Mouse (Mus musculus) hindbrain, embryonic 11.5 days (tissue): Measurements from ENCODE around the gene Pcdh20. TPM values are rescaled to one million over a fixed set of nuclear protein-coding genes. Genes with fewer than 3 reads are reported as not detected.
A peak's percentile ranks its signal among the peaks of the same experiment; 100 is the strongest.

ENCODE experiments used
- ATAC-seq: fragments of 200-750 bp; cut with Nextera tagmentation; 2 replicates; pipeline ENCODE4 v1.8.0; 2017; ENCODE audit warnings: mild to moderate bottlenecking, moderate TSS enrichment, moderate library complexity; ENCODE audit not compliant: low FRiP score
- DNase-seq: peaks from one replicate; pipeline ENCODE4 v3.0.0-alpha.2; 2015; ENCODE audit warnings: low spot score
- H3K27ac ChIP-seq: fragments of 300-500 bp; sonication (generic); 2 replicates; pipeline ENCODE4 v1.5.1; 2014; ENCODE audit warnings: mild to moderate bottlenecking, low read depth, low read length
- H3K27me3 ChIP-seq: fragments of 300-500 bp; sonication (generic); 2 replicates; pipeline ENCODE4 v1.6.1; 2014; ENCODE audit warnings: mild to moderate bottlenecking, low read length, moderate library complexity, mixed read lengths; ENCODE audit not compliant: control insufficient read depth, insufficient read depth
- H3K36me3 ChIP-seq: fragments of 300-500 bp; sonication (generic); 2 replicates; pipeline ENCODE4 v1.6.1; 2014; ENCODE audit warnings: mild to moderate bottlenecking, low read length, moderate library complexity, mixed read lengths; ENCODE audit not compliant: control insufficient read depth, insufficient read depth
- H3K4me1 ChIP-seq: fragments of 300-500 bp; sonication (generic); replicated peaks from 2 replicates; pipeline ENCODE4 v1.6.1; 2014; ENCODE audit warnings: low read length, mixed read lengths; ENCODE audit not compliant: control insufficient read depth, insufficient read depth
- H3K4me2 ChIP-seq: fragments of 300-500 bp; sonication (generic); replicated peaks from 2 replicates; pipeline ENCODE4 v1.6.1; 2014; ENCODE audit warnings: mild to moderate bottlenecking, low read depth, low read length
- H3K4me3 ChIP-seq: fragments of 300-500 bp; sonication (generic); 2 replicates; pipeline ENCODE4 v1.5.1; 2014; ENCODE audit warnings: low read depth, low read length
- H3K9ac ChIP-seq: fragments of 300-500 bp; sonication (generic); 2 replicates; pipeline ENCODE4 v1.6.1; 2014; ENCODE audit warnings: low read depth, low read length
- H3K9me3 ChIP-seq: fragments of 300-500 bp; sonication (generic); 2 replicates; pipeline ENCODE4 v1.6.1; 2016; ENCODE audit warnings: low read length; ENCODE audit not compliant: control insufficient read depth
- WGBS: fragments of 180-500 bp; shearing (Covaris S2); extraction: QIAGEN DNeasy Blood & Tissue Kit; methylation state at CpG from one replicate; pipeline ENCODE4 v1.1.7; 2014; 5-methylcytosine and 5-hydroxymethylcytosine counted together
- polyA plus RNA-seq: library from polyadenylated mRNA; unstranded; fragments of >200 nt; fragmentation: Nextera tagmentation; extraction: Ambion mirVana; gene quantifications from 2 replicates; pipeline ENCODE4 v1.2.1, GENCODE M21; 2014

Gene Pcdh20
- polyA plus RNA-seq, 1 experiment from 2014 or later = 1.2 TPM

- WGBS = 86% methylated on average over 5 of the region's 5 CpGs
- Histone ChIP-seq H3K9ac (no peak overlapping the region), H3K27ac (no peak overlapping the region), H3K9me3 (no peaks in the 10 kb centered on the region), H3K4me3 (no peak overlapping the region), H3K4me1 (no peaks in the 10 kb centered on the region), H3K27me3 (no peaks in the 10 kb centered on the region), H3K4me2 (no peak overlapping the region), H3K36me3 (no peaks in the 10 kb centered on the region)
- DNase-seq (no peak), ATAC-seq (peak; percentile 69)
Observed at GRCm38 (mm10) chr14:88443304-88443703, 27.9 kb downstream of the Pcdh20 start.

- Histone ChIP-seq H3K36me3 (no peaks in the 10 kb centered on the region), H3K27me3 (no peaks in the 10 kb centered on the region), H3K9me3 (no peaks in the 10 kb centered on the region), H3K27ac (no peak overlapping the region), H3K4me2 (no peak overlapping the region), H3K4me1 (no peaks in the 10 kb centered on the region), H3K4me3 (no peak overlapping the region), H3K9ac (no peak overlapping the region)
- DNase-seq = no peak
- WGBS = 90% methylated on average over 7 of the region's 7 CpGs
- ATAC-seq = no peak
Observed at GRCm38 (mm10) chr14:88429393-88429792, 41.8 kb downstream of the Pcdh20 start.

DNA sequence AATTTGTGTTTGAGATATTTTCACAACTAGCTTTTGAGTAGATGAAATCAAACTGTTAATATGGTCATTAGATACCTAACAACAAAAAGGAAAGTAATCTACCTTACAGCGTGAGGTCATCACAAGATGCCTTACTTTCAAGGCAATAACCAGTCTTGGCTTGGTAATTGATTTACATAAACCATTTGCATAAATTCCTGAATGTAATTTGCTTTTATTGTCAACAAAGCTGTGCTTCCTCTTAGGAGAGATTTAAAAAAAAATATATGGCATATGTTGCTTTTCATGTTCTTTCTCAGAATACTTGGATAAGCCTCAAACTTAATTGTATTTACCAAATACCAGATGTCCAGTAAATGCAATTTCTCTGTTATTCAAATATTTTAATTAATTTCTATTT, 43.8 kb downstream of the Pcdh20 start:
- Histone ChIP-seq H3K36me3 (no peaks in the 10 kb centered on the region), H3K27me3 (no peaks in the 10 kb centered on the region), H3K4me1 (no peaks in the 10 kb centered on the region), H3K4me2 (no peak overlapping the region), H3K9ac (no peak overlapping the region), H3K4me3 (no peak overlapping the region), H3K9me3 (no peaks in the 10 kb centered on the region), H3K27ac (no peak overlapping the region)
- DNase-seq = no peak
- 96% methylated on average over 1 of the region's 1 CpGs for WGBS
- no peak for ATAC-seq
